Mouse (Mus musculus) T-helper 2 cell (primary cell): ENCODE results near the gene Rilpl1.
"Not testable (repeated sequence)": the region's sequence is repeated elsewhere in the genome, so short reads cannot be mapped to it uniquely, and the experiment has no call there.

Source experiments
- in situ Hi-C: fragments of 300-600 bp; cut with MboI, MseI; formaldehyde crosslinking; loops from one replicate; pipeline ENCODE4 v1.15.1; 2025; ENCODE audit warnings: high pct_unique_total_duplicates

Gene Rilpl1

DNA sequence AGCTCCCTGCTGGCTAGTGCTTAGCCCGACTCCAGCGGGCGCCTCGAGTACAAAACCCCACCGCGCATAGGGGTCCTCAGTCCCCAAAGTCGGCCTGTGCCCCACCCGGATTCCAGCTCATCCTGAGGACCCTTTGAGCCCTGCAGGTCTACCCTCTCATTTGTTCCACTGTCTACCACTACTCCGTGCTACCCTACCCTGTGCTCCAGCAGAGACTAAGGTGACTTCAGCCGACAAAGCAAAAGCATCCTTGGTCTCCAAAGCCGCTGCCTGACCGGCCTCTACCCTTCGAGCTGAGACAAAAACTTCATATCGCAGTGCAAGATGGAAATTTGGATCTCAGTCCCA lies 366 bp upstream of the Rilpl1 start:
- in situ Hi-C loops: loop anchor here (5.0 to 25.0 kb wide), 3 partner anchors 39 to 1397 kb away; partner anchors contain the start of genes Kmt5a, Rhof and Sbno1

GRCm38 (mm10) chr5:124529697-124530096 lies 1.5 kb downstream of the Rilpl1 start:
- in situ Hi-C loops: loop anchor here (5.0 to 25.0 kb wide), 3 partner anchors 37 to 1395 kb away; partner anchors contain the start of genes Kmt5a, Rhof and Sbno1

GRCm38 (mm10) chr5:124529191-124529651 lies 2.0 kb downstream of the Rilpl1 start:
- in situ Hi-C loops: loop anchor here (25.0 kb wide), 1 partner anchor 92 kb away; the partner anchor contains the start of genes Kmt5a and Sbno1

- in situ Hi-C loops: loop anchor here (25.0 kb wide), 1 partner anchor 91 kb away; the partner anchor contains the start of genes Kmt5a and Sbno1
Observed at GRCm38 (mm10) chr5:124528791-124529190, 2.4 kb downstream of the Rilpl1 start.

- in situ Hi-C loops: loop anchor here (25.0 kb wide), 1 partner anchor 91 kb away; the partner anchor contains the start of genes Kmt5a and Sbno1
Observed at GRCm38 (mm10) chr5:124528351-124528750, 2.8 kb downstream of the Rilpl1 start.

GRCm38 (mm10) chr5:124524943-124525342 lies 6.2 kb downstream of the Rilpl1 start:
- in situ Hi-C loops: loop anchor here (25.0 kb wide), 1 partner anchor 88 kb away; the partner anchor contains the start of genes Kmt5a and Sbno1

GRCm38 (mm10) chr5:124523032-124523431 lies 8.2 kb downstream of the Rilpl1 start:
- in situ Hi-C loops: no loop called here

DNA sequence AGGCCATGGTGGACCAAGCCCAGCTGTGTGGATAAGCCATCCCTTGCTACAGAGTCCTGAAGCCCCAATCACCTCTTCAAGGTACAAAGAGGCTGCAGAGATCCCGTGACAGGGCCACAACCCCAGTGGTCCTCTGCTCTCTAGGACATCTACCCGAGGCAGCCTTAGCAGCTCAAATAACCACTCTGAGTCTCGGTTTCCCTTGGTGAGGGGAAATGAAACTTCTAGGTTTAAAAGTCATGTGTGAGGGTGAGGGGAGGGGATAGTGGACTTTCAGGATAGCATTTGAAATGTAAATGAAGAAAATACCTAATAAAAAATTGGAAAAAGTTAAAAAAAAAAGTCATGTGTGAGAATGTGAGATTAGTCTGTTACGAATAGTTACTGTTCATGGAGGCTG lies 9.6 kb downstream of the Rilpl1 start:
- in situ Hi-C loops: no loop called here

DNA sequence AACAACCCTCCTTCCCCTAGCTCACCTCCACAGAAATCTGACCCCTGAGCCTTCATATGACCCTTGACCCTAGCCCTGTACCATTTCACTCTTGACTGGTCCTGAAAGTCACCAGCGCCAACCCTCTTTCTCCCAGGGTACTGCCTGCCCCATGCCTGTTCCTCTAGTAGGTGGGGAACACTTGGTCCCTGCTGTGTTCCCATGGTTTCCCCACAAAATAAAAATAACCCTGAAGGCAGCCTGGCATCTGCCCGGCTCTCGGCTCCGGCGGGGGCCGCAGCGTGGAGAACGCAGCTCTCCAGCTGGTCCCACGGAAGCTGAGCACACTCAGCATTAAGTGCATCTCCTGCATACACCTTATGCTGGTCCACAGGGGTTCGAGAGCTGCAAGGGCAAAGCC lies 12.5 kb downstream of the Rilpl1 start:
- in situ Hi-C loops: no loop called here

- in situ Hi-C loops: no loop called here
Observed at GRCm38 (mm10) chr5:124515789-124516188, 15.4 kb downstream of the Rilpl1 start.

DNA sequence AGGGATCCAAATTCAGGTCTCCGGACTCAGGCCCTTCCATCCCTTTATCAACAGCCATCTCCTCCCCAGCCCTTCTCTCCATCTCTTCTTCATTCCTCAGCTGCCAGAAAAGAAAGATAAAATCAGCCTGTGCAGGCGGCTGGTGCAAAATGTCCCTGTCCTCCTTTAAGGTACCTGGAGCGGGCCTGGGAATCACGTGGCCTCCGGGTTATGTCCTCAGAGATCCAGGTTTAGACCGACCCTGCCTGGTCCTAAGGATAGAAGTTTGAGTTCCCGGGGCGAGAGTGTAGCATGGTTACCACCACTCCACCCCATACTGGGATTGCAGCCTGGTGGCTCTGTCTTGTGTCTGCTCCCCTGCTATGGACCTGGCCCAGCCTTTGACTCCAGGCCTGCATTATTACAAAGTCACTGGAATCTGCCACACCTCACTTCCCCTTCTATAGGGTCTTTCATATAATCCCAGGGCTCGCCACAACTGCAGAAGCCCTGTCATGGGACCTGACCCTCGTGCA lies 20.6 kb downstream of the Rilpl1 start:
- in situ Hi-C loops: no loop called here

- in situ Hi-C loops: no loop called here
Observed at GRCm38 (mm10) chr5:124509742-124510237, 21.4 kb downstream of the Rilpl1 start.

GRCm38 (mm10) chr5:124509200-124509599 lies 22.0 kb downstream of the Rilpl1 start:
- in situ Hi-C loops: no loop called here

GRCm38 (mm10) chr5:124506731-124507359 lies 24.3 kb downstream of the Rilpl1 start:
- in situ Hi-C loops: no loop called here

GRCm38 (mm10) chr5:124505235-124505634 lies 26.0 kb downstream of the Rilpl1 start:
- in situ Hi-C loops: no loop called here

DNA sequence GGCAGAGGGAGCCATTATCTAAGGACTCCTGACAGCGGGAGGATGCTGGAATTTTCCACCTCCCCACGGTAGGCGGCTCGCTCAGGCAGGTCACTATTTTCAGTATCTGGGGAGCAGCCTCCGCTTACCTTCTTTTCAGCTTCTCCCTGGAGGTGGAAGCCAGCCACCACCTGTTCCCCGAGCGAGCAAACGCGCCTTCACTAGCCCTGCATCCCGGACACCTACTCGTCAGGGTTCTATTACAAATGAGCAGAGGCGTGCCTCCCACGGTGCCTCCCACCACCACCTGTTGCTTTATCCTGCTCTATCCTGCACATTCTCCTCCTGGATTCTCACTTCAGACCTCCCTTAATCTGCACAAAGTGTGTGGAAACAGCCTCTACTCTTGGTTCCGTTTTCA lies 27.4 kb downstream of the Rilpl1 start:
- in situ Hi-C loops: no loop called here

- in situ Hi-C loops: no loop called here
Observed at GRCm38 (mm10) chr5:124501541-124501940, 29.6 kb downstream of the Rilpl1 start.

DNA sequence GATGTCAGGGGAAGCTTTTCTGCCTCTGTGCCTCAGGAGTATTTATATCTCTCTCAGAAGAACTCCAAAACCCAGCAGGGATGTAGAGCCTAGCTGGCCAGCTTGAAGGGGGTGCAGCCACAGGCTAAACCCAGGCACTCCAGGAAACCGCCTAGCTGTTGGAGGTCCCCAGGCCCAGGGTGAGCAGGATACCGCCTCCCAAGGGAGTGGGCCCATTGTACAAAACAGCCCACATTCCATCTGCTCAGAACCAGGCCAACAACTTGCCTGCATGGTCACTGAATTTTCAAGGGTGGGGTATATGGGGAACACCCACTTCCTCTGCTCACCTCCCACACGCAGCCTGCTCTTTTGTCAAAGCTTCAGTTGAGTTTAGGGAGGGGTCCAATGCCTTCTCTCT lies 30.6 kb downstream of the Rilpl1 start:
- in situ Hi-C loops: no loop called here

DNA sequence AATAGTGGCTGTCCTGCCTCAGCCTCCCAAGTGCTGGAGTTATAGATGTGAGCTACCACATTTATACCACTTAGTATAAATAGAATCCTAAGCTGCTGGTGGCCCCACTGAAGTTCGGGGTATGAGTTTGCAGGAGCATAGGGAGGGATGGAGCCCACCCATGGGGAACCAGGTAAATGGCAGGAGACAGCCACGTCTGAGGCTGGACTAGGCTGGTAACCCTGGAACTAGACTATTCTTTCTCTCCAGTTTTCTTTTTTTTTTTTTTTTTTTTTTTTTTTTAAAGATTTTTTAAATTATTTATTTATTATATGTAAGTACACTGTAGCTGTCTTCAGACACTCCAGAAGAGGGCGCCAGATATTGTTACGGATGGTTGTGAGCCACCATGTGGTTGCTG lies 31.2 kb downstream of the Rilpl1 start:
- in situ Hi-C loops: not testable (repeated sequence)

GRCm38 (mm10) chr5:124499001-124499400 lies 32.2 kb downstream of the Rilpl1 start:
- in situ Hi-C loops: loop anchor here (10.0 kb wide), 1 partner anchor 216 kb away; no protein-coding TSS in a partner anchor

GRCm38 (mm10) chr5:124498221-124498876 lies 32.8 kb downstream of the Rilpl1 start:
- in situ Hi-C loops: loop anchor here (10.0 kb wide), 1 partner anchor 216 kb away; no protein-coding TSS in a partner anchor
